Mouse (Mus musculus) heart, adult 2 months (tissue): Measurements from ENCODE around the gene Wipi2. TPM values are rescaled to one million over a fixed set of nuclear protein-coding genes. Genes with fewer than 3 reads are reported as not detected.

ENCODE experiments used
- DNase-seq, 2 experiments: peaks; one replicate each; pipeline ENCODE4 v3.0.0; 2021
- H3K27ac ChIP-seq: fragments of 200-600 bp; 2 replicates; pipeline ENCODE4 v1.8.1; 2022
- H3K27me3 ChIP-seq: fragments of 200-500 bp; 2 replicates; pipeline ENCODE4 v1.6.1; 2012; ENCODE audit warnings: mild to moderate bottlenecking, low read length, inconsistent platforms, mixed read lengths; ENCODE audit not compliant: control insufficient read depth, insufficient read depth
- H3K36me3 ChIP-seq: fragments of 200-500 bp; 2 replicates; pipeline ENCODE4 v1.6.1; 2012; ENCODE audit warnings: low read length, inconsistent platforms; ENCODE audit not compliant: control insufficient read depth, insufficient read depth
- H3K4me1 ChIP-seq: fragments of 200-500 bp; 2 replicates; pipeline ENCODE4 v1.6.1; 2011; ENCODE audit warnings: low read length; ENCODE audit not compliant: control insufficient read depth, insufficient read depth
- H3K4me3 ChIP-seq: fragments of 200-600 bp; 2 replicates; pipeline ENCODE4 v1.8.1; 2022
- H3K79me2 ChIP-seq: fragments of 200-500 bp; replicated peaks from 2 replicates; pipeline ENCODE4 v1.6.1; 2012; ENCODE audit warnings: mild to moderate bottlenecking, inconsistent platforms, low read length, moderate library complexity, mixed read lengths; ENCODE audit not compliant: control insufficient read depth, insufficient read depth
- H3K9ac ChIP-seq: fragments of 200-500 bp; 2 replicates; pipeline ENCODE4 v1.6.1; 2012; ENCODE audit warnings: low read depth, mild to moderate bottlenecking, control low read depth, inconsistent platforms, low read length, mixed read lengths
- CTCF ChIP-seq: fragments of 200-600 bp; IDR thresholded peaks from 2 replicates; pipeline ENCODE4 v1.8.1; 2022; ENCODE audit warnings: antibody characterized with exemption, mild to moderate bottlenecking, moderate library complexity
- EP300 ChIP-seq: fragments of 200-500 bp; IDR thresholded peaks from 2 replicates; pipeline ENCODE4 v1.6.1; 2011; ENCODE audit warnings: low read depth, low read length, control low read depth; ENCODE audit not compliant: insufficient read depth
- POLR2A ChIP-seq: fragments of 200-500 bp; IDR thresholded peaks from 2 replicates; pipeline ENCODE4 v1.6.1; 2011; ENCODE audit warnings: mild to moderate bottlenecking, low read depth, low read length, control low read depth; ENCODE audit not compliant: insufficient read depth
- WGBS: fragments of 180-500 bp; shearing (Covaris S2); methylation state at CpG from one replicate; pipeline ENCODE4 v1.1.7; 2018; 5-methylcytosine and 5-hydroxymethylcytosine counted together
- intact Hi-C: fragments of 180-260 bp; cut with DNase I; formaldehyde crosslinking; loops from one replicate; pipeline ENCODE4 v1.15.1; 2025
- polyA plus RNA-seq: library from polyadenylated mRNA; depleted of rRNA; stranded (reverse); fragments of >200 nt; gene quantifications from 2 replicates; pipeline ENCODE4 v1.2.3, GENCODE M21; 2012
- total RNA-seq, 2 experiments: library from RNA; stranded (reverse); gene quantifications; 2 replicates each; pipeline ENCODE4 v1.2.3; 2021

The Wipi2 gene
- total and polyA plus RNA-seq, 3 experiments: 24.1 to 43.0 (median 33.2) TPM

DNA sequence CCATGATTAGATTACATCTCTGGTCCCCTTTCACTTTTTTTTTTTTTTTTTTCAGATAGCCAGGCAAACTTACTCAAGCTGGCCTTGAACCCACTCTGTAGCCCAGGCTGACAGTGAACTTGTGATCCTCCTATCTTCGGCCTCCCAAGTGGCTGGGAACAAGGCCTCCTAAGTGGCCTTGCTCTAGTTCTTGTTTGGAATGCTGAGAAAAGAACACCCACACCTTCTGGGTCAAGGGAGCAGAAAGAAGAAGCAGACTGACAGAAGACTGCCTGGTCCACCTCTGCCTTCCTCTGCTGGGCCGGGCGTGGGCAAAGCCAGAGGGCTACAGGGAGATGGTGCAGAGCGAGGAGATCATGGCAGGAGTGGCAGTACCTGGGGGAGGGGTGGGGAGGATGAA lies 17.1 kb upstream of the Wipi2 start:
- Histone ChIP-seq H3K79me2 (no peaks in the 10 kb centered on the region), H3K4me3 (no peak overlapping the region), H3K27ac (no peak overlapping the region), H3K27me3 (peaks cover 2% of the 10 kb centered on the region; the same call in 1 of the 2 replicates), H3K9ac (no peak overlapping the region), H3K4me1 (no peaks in the 10 kb centered on the region), H3K36me3 (no peaks in the 10 kb centered on the region)
- intact Hi-C loops: no loop called here
- 79% methylated on average over 4 of the region's 4 CpGs for WGBS
- TF ChIP-seq CTCF: no peak
- TF ChIP-seq EP300: no peak
- no peak for TF ChIP-seq POLR2A
- DNase-seq: no peak

- 64% methylated on average over 3 of the region's 3 CpGs for WGBS
- H3K27ac ChIP-seq: no peak overlapping the region
- no peak overlapping the region for H3K9ac ChIP-seq
- H3K79me2 ChIP-seq: no peaks in the 10 kb centered on the region
- intact Hi-C loops: no loop called here
- no peak for DNase-seq
- H3K36me3 ChIP-seq: no peaks in the 10 kb centered on the region
- no peak overlapping the region for H3K4me3 ChIP-seq
- H3K4me1 ChIP-seq: no peaks in the 10 kb centered on the region
- no peaks in the 10 kb centered on the region; the same call in 1 of the 2 replicates for H3K27me3 ChIP-seq
- TF ChIP-seq POLR2A (no peak), CTCF (no peak), EP300 (no peak)
Measured at GRCm38 (mm10) chr5:142614513-142614912, 13.0 kb upstream of the Wipi2 start.

- intact Hi-C loops: loop anchor here (5.0 kb wide), 1 partner anchor 33 kb away; no protein-coding TSS in a partner anchor
- no peak overlapping the region for H3K27ac ChIP-seq
- H3K27me3 ChIP-seq: no peaks in the 10 kb centered on the region; the same call in 1 of the 2 replicates
- no peaks in the 10 kb centered on the region for H3K36me3 ChIP-seq
- H3K9ac ChIP-seq: no peak overlapping the region
- no peak overlapping the region for H3K4me3 ChIP-seq
- H3K79me2 ChIP-seq: no peaks in the 10 kb centered on the region
- no peak for DNase-seq
- TF ChIP-seq CTCF (no peak), EP300 (no peak), POLR2A (no peak)
- WGBS: 56% methylated on average over 4 of the region's 4 CpGs
- H3K4me1 ChIP-seq: no peaks in the 10 kb centered on the region
Measured at GRCm38 (mm10) chr5:142615638-142616037, 11.9 kb upstream of the Wipi2 start.

GRCm38 (mm10) chr5:142616326-142616725 lies 11.2 kb upstream of the Wipi2 start:
- Histone ChIP-seq H3K4me1 (no peaks in the 10 kb centered on the region), H3K27ac (no peak overlapping the region), H3K4me3 (no peak overlapping the region), H3K79me2 (no peaks in the 10 kb centered on the region), H3K36me3 (no peaks in the 10 kb centered on the region), H3K9ac (no peak overlapping the region), H3K27me3 (no peaks in the 10 kb centered on the region; the same call in 1 of the 2 replicates)
- intact Hi-C loops: loop anchor here (5.0 kb wide), 1 partner anchor 34 kb away; no protein-coding TSS in a partner anchor
- 51% methylated on average over 6 of the region's 6 CpGs for WGBS
- TF ChIP-seq EP300: no peak
- TF ChIP-seq POLR2A: no peak
- TF ChIP-seq CTCF: no peak
- no peak for DNase-seq

- H3K27ac ChIP-seq: no peak overlapping the region
- WGBS: 14% methylated on average over 5 of the region's 5 CpGs
- intact Hi-C loops: loop anchor here (2.0 to 5.0 kb wide), 3 partner anchors 38 to 141 kb away; no protein-coding TSS in a partner anchor
- no peak overlapping the region for H3K4me3 ChIP-seq
- TF ChIP-seq CTCF (peak; percentile 64), EP300 (no peak)
- no peak overlapping the region for H3K9ac ChIP-seq
- no peaks in the 10 kb centered on the region for H3K4me1 ChIP-seq
- DNase-seq: peak; percentile 15 to 40
- no peaks in the 10 kb centered on the region for H3K36me3 ChIP-seq
- no peaks in the 10 kb centered on the region for H3K79me2 ChIP-seq
- H3K27me3 ChIP-seq: no peaks in the 10 kb centered on the region; the same call in 1 of the 2 replicates
Measured at GRCm38 (mm10) chr5:142619866-142620265, 7.6 kb upstream of the Wipi2 start.

- WGBS: 57% methylated on average over 2 of the region's 2 CpGs
- H3K36me3 ChIP-seq: no peaks in the 10 kb centered on the region
- intact Hi-C loops: loop anchor here (2.0 to 5.0 kb wide), 2 partner anchors 119 to 143 kb away; no protein-coding TSS in a partner anchor
- no peaks in the 10 kb centered on the region for H3K27me3 ChIP-seq
- no peaks in the 10 kb centered on the region for H3K4me1 ChIP-seq
- H3K9ac ChIP-seq: no peak overlapping the region
- no peak overlapping the region for H3K4me3 ChIP-seq
- H3K79me2 ChIP-seq: no peaks in the 10 kb centered on the region
- DNase-seq: no peak
- no peak overlapping the region for H3K27ac ChIP-seq
- TF ChIP-seq CTCF: no peak
- no peak for TF ChIP-seq POLR2A
- no peak for TF ChIP-seq EP300
Measured at GRCm38 (mm10) chr5:142621421-142621820, 6.1 kb upstream of the Wipi2 start.
